Mouse (Mus musculus) megakaryocyte progenitor cell, adult 5-6 weeks (primary cell): ENCODE results near the gene Oaf. TPM values are rescaled to one million over a fixed set of nuclear protein-coding genes. Genes with fewer than 3 reads are reported as not detected.
A peak's percentile ranks its signal among the peaks of the same experiment; 100 is the strongest.

Source experiments
- ATAC-seq: replicated peaks from 2 replicates; pipeline ENCODE4 v1.8.0; 2016; ENCODE audit warnings: mild to moderate bottlenecking, moderate TSS enrichment, inconsistent platforms; ENCODE audit not compliant: poor library complexity
- total RNA-seq, 2 experiments: library from RNA; stranded (forward) in 1 of 2; stranded (reverse) in 1 of 2; fragments of 157-497, 149-512 nt in 1 of 2; fragments of 200-1000 nt in 1 of 2; gene quantifications; 2 replicates each; pipeline versions ENCODE4 v1.2.3 to v1.2.4; 2015 to 2017

Gene Oaf
- total RNA-seq, 2 experiments from 2014 or later, result 17.0 to 19.2 TPM

GRCm38 (mm10) chr9:43226573-43227160 lies 13.0 kb downstream of the Oaf start:
- ATAC-seq, result no peak

GRCm38 (mm10) chr9:43225481-43225880 lies 14.2 kb downstream of the Oaf start:
- no peak for ATAC-seq

GRCm38 (mm10) chr9:43224771-43225355 lies 14.8 kb downstream of the Oaf start:
- ATAC-seq, result no peak

GRCm38 (mm10) chr9:43222429-43222715 lies 17.3 kb downstream of the Oaf start:
- ATAC-seq, result no peak

- peak; percentile 89 for ATAC-seq
Measured at GRCm38 (mm10) chr9:43221643-43222428, 17.9 kb downstream of the Oaf start.

- ATAC-seq, result peak; percentile 78
Measured at GRCm38 (mm10) chr9:43210771-43211450, 28.8 kb downstream of the Oaf start.

GRCm38 (mm10) chr9:43210190-43210682 lies 29.5 kb downstream of the Oaf start, which contains the start of gene Pou2f3:
Gene Pou2f3 (minus strand): TSS chr9:43210369.
- ATAC-seq, result no peak

- ATAC-seq, result no peak
Measured at GRCm38 (mm10) chr9:43206022-43206390, 33.7 kb downstream of the Oaf start.

- ATAC-seq, result no peak
Measured at GRCm38 (mm10) chr9:43205343-43206021, 34.2 kb downstream of the Oaf start.

- peak; percentile 69 for ATAC-seq
Measured at GRCm38 (mm10) chr9:43200212-43200611, 39.5 kb downstream of the Oaf start.

- no peak for ATAC-seq
Measured at GRCm38 (mm10) chr9:43194001-43194400, 45.7 kb downstream of the Oaf start.

- no peak for ATAC-seq
Measured at GRCm38 (mm10) chr9:43191561-43191960, 48.1 kb downstream of the Oaf start.

GRCm38 (mm10) chr9:43189021-43189356 lies 50.7 kb downstream of the Oaf start:
- no peak for ATAC-seq

GRCm38 (mm10) chr9:43188309-43189020 lies 51.2 kb downstream of the Oaf start:
- ATAC-seq, result no peak

GRCm38 (mm10) chr9:43179614-43180013 lies 60.1 kb downstream of the Oaf start:
- ATAC-seq, result no peak

GRCm38 (mm10) chr9:43178172-43178571 lies 61.5 kb downstream of the Oaf start:
- ATAC-seq, result no peak
